Mouse (Mus musculus) liver, postnatal 0 days (tissue): ENCODE results near the gene St3gal5. TPM values are rescaled to one million over a fixed set of nuclear protein-coding genes. Genes with fewer than 3 reads are reported as not detected.

Experiments
- ATAC-seq: fragments of 200-750 bp; cut with Nextera tagmentation; 2 replicates; pipeline ENCODE4 v1.8.0; 2017; ENCODE audit warnings: mild to moderate bottlenecking, moderate library complexity
- DNase-seq: peaks from one replicate; pipeline ENCODE4 v3.0.0-alpha.2; 2016
- H3K27ac ChIP-seq: fragments of 300-500 bp; sonication (generic); 2 replicates; pipeline ENCODE4 v1.5.1; 2014; ENCODE audit warnings: antibody characterized with exemption, moderate library complexity, mild to moderate bottlenecking, low read depth
- H3K27me3 ChIP-seq: fragments of 300-500 bp; sonication (generic); 2 replicates; pipeline ENCODE4 v1.6.1; 2014; ENCODE audit warnings: low read length, control low read depth, mixed read lengths; ENCODE audit not compliant: insufficient read depth
- H3K36me3 ChIP-seq: fragments of 300-500 bp; sonication (generic); replicated peaks from 2 replicates; pipeline ENCODE4 v1.6.1; 2014; ENCODE audit warnings: mild to moderate bottlenecking, control low read depth, low read length, moderate library complexity, mixed read lengths; ENCODE audit not compliant: insufficient read depth
- H3K4me1 ChIP-seq: fragments of 300-500 bp; sonication (generic); 2 replicates; pipeline ENCODE4 v1.6.1; 2014; ENCODE audit warnings: antibody characterized with exemption, mild to moderate bottlenecking, control low read depth; ENCODE audit not compliant: insufficient read depth
- H3K4me2 ChIP-seq: fragments of 300-500 bp; sonication (generic); 2 replicates; pipeline ENCODE4 v1.6.1; 2014; ENCODE audit warnings: low read depth, mild to moderate bottlenecking, low read length, moderate library complexity, mixed read lengths
- H3K4me3 ChIP-seq: fragments of 300-500 bp; sonication (generic); 2 replicates; pipeline ENCODE4 v1.5.1; 2014; ENCODE audit warnings: low read depth, low read length
- H3K9ac ChIP-seq: fragments of 300-500 bp; sonication (generic); replicated peaks from 2 replicates; pipeline ENCODE4 v1.6.1; 2014; ENCODE audit warnings: mild to moderate bottlenecking, moderate library complexity
- H3K9me3 ChIP-seq: fragments of 300-500 bp; sonication (generic); 2 replicates; pipeline ENCODE4 v1.6.1; 2016; ENCODE audit warnings: mild to moderate bottlenecking, control low read depth, low read length, mixed read lengths
- CTCF ChIP-seq: sonication (generic); IDR thresholded peaks from 2 replicates; pipeline ENCODE4 v1.5.1; 2016; ENCODE audit warnings: antibody characterized with exemption, low read depth
- EP300 ChIP-seq: IDR thresholded peaks from 2 replicates; pipeline ENCODE4 v1.6.1; 2016; ENCODE audit warnings: antibody characterized with exemption, low read depth, mild to moderate bottlenecking
- WGBS: fragments of 180-500 bp; shearing (Covaris S2); extraction: QIAGEN DNeasy Blood & Tissue Kit; methylation state at CpG from one replicate; pipeline ENCODE4 v1.1.7; 2014; ENCODE audit not compliant: insufficient replicate concordance; 5-methylcytosine and 5-hydroxymethylcytosine counted together
- polyA plus RNA-seq: library from polyadenylated mRNA; unstranded; fragments of >200 nt; fragmentation: Nextera tagmentation; extraction: Ambion mirVana; gene quantifications from 2 replicates; pipeline ENCODE4 v1.2.1, GENCODE M21; 2015

St3gal5 gene
- polyA plus RNA-seq, 1 experiment from 2014 or later, result 212 TPM

DNA sequence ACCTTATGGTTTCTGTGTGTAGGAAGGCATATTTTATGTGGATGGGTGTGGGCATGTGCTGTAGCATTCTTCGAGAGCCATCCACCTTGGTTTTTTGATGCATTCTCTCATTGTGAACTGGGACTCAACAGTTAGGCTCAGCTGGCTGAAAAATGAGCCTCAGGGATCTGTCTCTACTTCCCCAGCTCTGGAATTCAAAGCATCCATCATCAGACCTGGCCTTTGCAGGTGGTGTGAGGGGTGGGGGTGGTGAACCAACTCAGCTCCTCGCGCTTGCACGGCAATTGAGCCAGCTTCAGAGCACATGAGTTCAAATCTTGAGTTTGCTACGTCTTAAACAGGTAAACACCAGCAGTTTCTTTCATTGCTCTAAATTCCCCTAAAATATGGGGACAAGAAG, 7.5 kb upstream of the St3gal5 start:
- no peak overlapping the region for H3K4me3 ChIP-seq
- no peak for TF ChIP-seq EP300
- no peak for TF ChIP-seq CTCF
- no peak overlapping the region for H3K4me2 ChIP-seq
- no peaks in the 10 kb centered on the region for H3K9me3 ChIP-seq
- H3K4me1 ChIP-seq, result peaks cover 9% of the 10 kb centered on the region; the same call in 1 of the 2 replicates
- H3K9ac ChIP-seq, result no peak overlapping the region
- no peaks in the 10 kb centered on the region for H3K27me3 ChIP-seq
- DNase-seq (no peak), ATAC-seq (no peak)
- WGBS, result 82% methylated on average over 5 of the region's 5 CpGs
- no peak overlapping the region for H3K27ac ChIP-seq
- H3K36me3 ChIP-seq, result no peaks in the 10 kb centered on the region

DNA sequence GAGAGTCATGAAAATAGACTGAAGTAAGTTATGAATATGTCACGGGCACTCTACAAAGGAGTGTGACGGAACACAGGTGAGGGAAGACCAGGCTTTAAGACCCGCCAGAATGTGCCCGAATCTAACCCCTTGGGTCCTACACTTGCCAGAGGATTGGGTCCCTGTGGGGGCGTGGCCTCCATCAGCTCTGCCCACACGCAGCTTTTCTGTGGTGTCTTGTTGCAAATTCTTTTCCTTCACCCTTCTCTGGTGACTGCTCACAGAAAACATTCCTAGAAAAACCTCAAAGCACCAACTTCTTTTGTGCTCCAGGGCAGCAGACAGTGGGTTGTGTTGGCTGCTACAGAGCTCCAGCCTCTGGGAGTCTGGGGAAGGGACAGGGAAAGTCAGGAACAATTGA, 6.4 kb upstream of the St3gal5 start:
- no peak overlapping the region for H3K27ac ChIP-seq
- ATAC-seq, result no peak
- H3K9ac ChIP-seq, result no peak overlapping the region
- no peaks in the 10 kb centered on the region for H3K9me3 ChIP-seq
- 60% methylated on average over 6 of the region's 6 CpGs for WGBS
- no peak overlapping the region for H3K4me3 ChIP-seq
- DNase-seq, result no peak
- no peak overlapping the region for H3K4me2 ChIP-seq
- no peaks in the 10 kb centered on the region for H3K27me3 ChIP-seq
- no peaks in the 10 kb centered on the region for H3K36me3 ChIP-seq
- H3K4me1 ChIP-seq, result peaks cover 19% of the 10 kb centered on the region
- TF ChIP-seq CTCF, result no peak
- TF ChIP-seq EP300, result no peak

DNA sequence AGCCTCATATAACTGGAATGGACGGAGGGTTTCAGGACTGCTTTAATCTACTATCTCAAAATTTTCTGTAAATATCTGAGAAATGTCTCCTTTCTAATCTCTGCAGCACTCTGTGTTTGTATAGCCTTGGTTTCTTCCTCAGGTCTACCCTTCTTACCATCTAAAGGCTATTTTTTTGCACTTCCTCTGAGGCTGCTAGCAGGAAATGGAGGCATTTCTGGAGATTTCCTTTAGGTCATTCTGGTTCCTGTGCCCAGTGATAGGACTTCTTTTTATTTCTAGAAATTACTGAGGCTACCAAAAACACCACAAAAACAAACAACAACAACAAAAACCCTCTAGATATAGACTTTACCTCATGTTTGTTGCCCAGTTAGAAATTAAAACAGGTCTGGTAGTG, 4.3 kb upstream of the St3gal5 start:
- no peaks in the 10 kb centered on the region for H3K36me3 ChIP-seq
- peak overlapping the region; percentile 64 for H3K27ac ChIP-seq
- peaks cover 29% of the 10 kb centered on the region for H3K4me1 ChIP-seq
- no peaks in the 10 kb centered on the region for H3K27me3 ChIP-seq
- TF ChIP-seq CTCF (no peak), EP300 (no peak)
- H3K4me3 ChIP-seq, result no peak overlapping the region
- H3K9ac ChIP-seq, result no peak overlapping the region
- no peaks in the 10 kb centered on the region for H3K9me3 ChIP-seq
- H3K4me2 ChIP-seq, result no peak overlapping the region
- no peak for DNase-seq
- WGBS, result 62% methylated on average over 1 of the region's 1 CpGs
- ATAC-seq, result no peak

DNA sequence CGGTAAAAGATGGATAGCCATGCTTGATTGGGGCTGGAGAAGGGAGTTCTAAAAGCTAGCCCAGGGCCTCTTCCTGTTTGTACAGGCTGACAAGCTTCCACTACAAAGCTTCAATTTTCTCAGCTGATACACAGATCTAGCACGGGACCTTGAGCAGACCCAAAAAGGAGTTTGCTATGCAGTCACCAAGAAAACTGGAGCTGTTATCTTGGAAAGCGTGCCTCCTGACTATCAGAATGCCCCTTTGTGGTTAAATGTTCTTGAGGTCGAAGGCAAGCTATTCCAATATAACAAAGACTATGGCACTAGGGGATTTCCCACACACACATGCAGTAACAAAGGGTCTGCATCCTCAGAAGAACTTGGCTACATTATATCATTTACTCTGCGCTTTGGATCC, 1.2 kb upstream of the St3gal5 start:
- H3K9me3 ChIP-seq, result no peaks in the 10 kb centered on the region
- TF ChIP-seq EP300, result no peak; the same call in 1 of the 2 replicates
- no peak for TF ChIP-seq CTCF
- H3K27me3 ChIP-seq, result no peaks in the 10 kb centered on the region
- H3K4me3 ChIP-seq, result peak overlapping the region; percentile 75; the same call in 1 of the 2 replicates
- H3K4me2 ChIP-seq, result peak overlapping the region; percentile 83
- ATAC-seq (no peak), DNase-seq (no peak)
- peak overlapping the region; percentile 96; the same call in 1 of the 2 replicates for H3K27ac ChIP-seq
- 35% methylated on average over 5 of the region's 5 CpGs for WGBS
- H3K4me1 ChIP-seq, result peaks cover 45% of the 10 kb centered on the region
- 0 out of 2 replicates have a peak, but pooled peaks cover 4% of the 10 kb centered on the region for H3K36me3 ChIP-seq
- peak overlapping the region; percentile 8; the same call in 1 of the 2 replicates for H3K9ac ChIP-seq

DNA sequence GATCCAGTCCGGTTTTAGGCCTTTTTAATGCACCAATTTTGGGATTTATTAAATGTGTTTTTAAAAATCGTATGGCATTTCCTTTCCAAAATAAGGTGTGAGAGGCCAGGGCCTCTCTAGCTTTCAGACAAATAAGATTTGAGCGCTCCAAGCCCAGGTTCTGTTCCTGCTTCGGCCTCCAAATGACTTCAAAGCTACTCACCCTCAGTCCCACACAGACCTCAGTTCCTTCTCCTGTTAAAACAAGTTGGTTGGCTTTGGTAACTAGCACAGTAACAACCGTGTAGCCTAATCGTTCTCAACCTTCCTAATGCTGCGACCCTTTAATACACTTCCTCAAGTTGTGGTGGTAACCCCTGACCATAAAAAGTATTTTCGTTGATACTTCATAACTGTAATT, 723 bp upstream of the St3gal5 start:
- peak overlapping the region; percentile 98 for H3K9ac ChIP-seq
- peak overlapping the region; percentile 83 for H3K4me2 ChIP-seq
- peak overlapping the region; percentile 75 for H3K4me3 ChIP-seq
- no peak for DNase-seq
- peak overlapping the region; percentile 96 for H3K27ac ChIP-seq
- no peak for ATAC-seq
- H3K27me3 ChIP-seq, result no peaks in the 10 kb centered on the region
- WGBS, result 36% methylated on average over 8 of the region's 8 CpGs
- H3K9me3 ChIP-seq, result no peaks in the 10 kb centered on the region
- peaks cover 49% of the 10 kb centered on the region for H3K4me1 ChIP-seq
- no peak for TF ChIP-seq EP300
- no peak for TF ChIP-seq CTCF
- 0 out of 2 replicates have a peak, but pooled peaks cover 8% of the 10 kb centered on the region for H3K36me3 ChIP-seq

DNA sequence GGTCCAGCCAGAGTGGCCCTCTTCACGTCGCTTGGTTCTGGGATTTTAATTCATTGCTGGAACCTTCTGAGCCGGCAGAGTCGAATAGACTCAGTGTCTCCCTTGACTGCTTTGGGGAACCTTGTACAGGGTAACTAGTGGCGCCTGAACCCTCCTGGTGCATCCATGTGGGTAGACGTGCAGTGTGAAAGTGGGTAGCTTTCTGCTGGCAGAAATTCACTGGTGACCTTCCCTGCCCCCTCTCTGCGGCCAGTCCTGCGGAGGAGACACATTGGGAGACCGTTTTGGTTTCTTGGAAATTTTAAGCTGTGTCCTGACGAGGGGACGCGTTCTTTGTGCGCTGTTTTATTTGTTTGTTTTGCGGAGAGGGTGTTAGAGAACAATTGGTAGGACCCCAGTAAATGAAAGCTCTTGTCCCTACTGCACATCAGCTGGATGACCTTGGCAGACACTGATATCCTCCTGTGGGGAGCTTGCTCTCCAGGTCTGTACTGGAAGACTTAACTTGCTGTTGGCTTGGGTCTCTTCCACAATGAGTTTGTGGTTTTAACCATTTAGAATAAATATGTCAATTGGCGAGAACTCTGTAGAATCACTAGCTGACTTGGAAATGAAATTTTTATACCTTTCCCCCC, 746 bp downstream of the St3gal5 start:
- no peaks in the 10 kb centered on the region for H3K9me3 ChIP-seq

More for the DNA sequence above, 746 bp downstream of the St3gal5 start:
- peaks cover 11% of the 10 kb centered on the region; the same call in 1 of the 2 replicates for H3K36me3 ChIP-seq
- H3K27me3 ChIP-seq, result no peaks in the 10 kb centered on the region
- 2% methylated on average over 15 of the region's 15 CpGs for WGBS
- peak overlapping the region; percentile 83 for H3K4me2 ChIP-seq
- ATAC-seq (peak; percentile 1), DNase-seq (peak; percentile 52)
- peaks cover 54% of the 10 kb centered on the region for H3K4me1 ChIP-seq
- H3K4me3 ChIP-seq, result peak overlapping the region; percentile 75
- TF ChIP-seq CTCF, result no peak
- TF ChIP-seq EP300, result no peak
- H3K9ac ChIP-seq, result peak overlapping the region; percentile 98
- peak overlapping the region; percentile 96 for H3K27ac ChIP-seq
